Mouse (Mus musculus) gastrocnemius, postnatal 25 days (tissue): ENCODE results near the gene Neurl4. TPM values are rescaled to one million over a fixed set of nuclear protein-coding genes. Genes with fewer than 3 reads are reported as not detected.
"Not testable (repeated sequence)": the region's sequence is repeated elsewhere in the genome, so short reads cannot be mapped to it uniquely, and the experiment has no call there.

Experiments used
- DNase-seq: peaks from one replicate; pipeline ENCODE4 v3.0.0; 2022
- long read RNA-seq, 2 experiments: library from polyadenylated mRNA; stranded (forward); transcript quantifications; one replicate each; pipeline ENCODE4 v2.0.0; 2021
- total RNA-seq, 2 experiments: library from RNA; stranded (reverse); gene quantifications; 1 replicate in 1 of 2; 2 replicates in 1 of 2; pipeline ENCODE4 v1.2.3; 2021

Neurl4 gene
- 10 to 100 TPM; 25.4 to 26.0 TPM for total RNA-seq
- long read RNA-seq, experiment 1, partial matches to known transcripts: 1 of 48 reads
- long read RNA-seq, experiment 1, other reads (novel, unspliced or antisense): 47 of 48 reads
- long read RNA-seq, experiment 2, partial matches to known transcripts: 38 of 38 reads
- long read RNA-seq, experiment 2, other reads (novel, unspliced or antisense): 0 of 38 reads

DNA sequence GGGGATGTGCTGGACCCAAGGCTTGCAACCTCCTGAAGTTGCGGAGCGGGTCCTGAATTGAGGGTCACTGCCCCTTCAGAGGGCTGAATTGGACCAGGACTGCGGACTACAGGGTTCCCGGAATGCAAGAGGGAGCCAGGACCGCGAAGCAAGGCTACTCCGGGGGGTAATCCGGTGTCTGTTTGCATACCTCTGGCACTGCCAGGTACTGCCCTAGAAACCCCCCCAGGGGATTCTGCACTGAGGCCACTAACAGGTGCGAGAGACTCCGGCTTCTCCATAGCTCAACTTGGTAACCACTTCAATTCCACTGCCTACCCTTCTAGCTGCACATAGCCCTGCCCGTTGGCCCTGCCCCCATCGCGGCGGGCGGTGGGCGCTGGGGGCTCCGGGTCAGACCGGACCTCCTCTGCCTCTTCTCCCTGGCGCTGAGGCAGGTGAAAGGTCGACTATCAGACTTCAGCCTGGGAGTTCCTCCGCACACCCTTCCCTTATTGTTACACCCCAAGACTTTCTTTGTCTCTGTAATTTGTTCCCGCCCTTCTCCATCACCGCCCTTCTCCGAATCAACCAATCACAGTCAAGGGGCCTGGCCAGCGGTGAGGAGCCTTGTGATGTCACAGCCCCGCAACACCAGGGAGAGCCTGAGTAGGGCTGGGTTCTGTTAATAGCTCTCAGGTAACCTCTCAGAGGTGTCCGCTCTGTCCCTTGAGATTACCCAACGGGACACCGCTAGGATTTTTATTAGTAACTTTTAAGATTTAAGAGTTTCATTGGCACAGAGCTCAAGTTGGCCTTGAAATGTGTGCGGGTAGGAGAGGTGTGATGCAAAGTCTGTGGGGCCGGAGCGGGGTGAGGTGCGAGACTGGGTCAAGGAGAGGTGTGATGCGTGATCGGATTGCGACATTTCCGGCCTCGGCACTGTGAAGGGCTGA lies at the start of gene Neurl4, which contains the start of gene 2810408A11Rik:
TSS of gene Neurl4 (plus strand) at position 602 of the 935 bp plus-strand sequence.
TSS of gene 2810408A11Rik (minus strand) at position 517 of the 935 bp plus-strand sequence.
- peak; percentile 88 for DNase-seq

GRCm38 (mm10) chr11:69853994-69854393 lies 46.9 kb upstream of the Neurl4 start:
- DNase-seq: no peak

- no peak for DNase-seq
Measured at GRCm38 (mm10) chr11:69854680-69855079, 46.2 kb upstream of the Neurl4 start.

- DNase-seq: no peak
Measured at GRCm38 (mm10) chr11:69855347-69855746, 45.5 kb upstream of the Neurl4 start.

DNA sequence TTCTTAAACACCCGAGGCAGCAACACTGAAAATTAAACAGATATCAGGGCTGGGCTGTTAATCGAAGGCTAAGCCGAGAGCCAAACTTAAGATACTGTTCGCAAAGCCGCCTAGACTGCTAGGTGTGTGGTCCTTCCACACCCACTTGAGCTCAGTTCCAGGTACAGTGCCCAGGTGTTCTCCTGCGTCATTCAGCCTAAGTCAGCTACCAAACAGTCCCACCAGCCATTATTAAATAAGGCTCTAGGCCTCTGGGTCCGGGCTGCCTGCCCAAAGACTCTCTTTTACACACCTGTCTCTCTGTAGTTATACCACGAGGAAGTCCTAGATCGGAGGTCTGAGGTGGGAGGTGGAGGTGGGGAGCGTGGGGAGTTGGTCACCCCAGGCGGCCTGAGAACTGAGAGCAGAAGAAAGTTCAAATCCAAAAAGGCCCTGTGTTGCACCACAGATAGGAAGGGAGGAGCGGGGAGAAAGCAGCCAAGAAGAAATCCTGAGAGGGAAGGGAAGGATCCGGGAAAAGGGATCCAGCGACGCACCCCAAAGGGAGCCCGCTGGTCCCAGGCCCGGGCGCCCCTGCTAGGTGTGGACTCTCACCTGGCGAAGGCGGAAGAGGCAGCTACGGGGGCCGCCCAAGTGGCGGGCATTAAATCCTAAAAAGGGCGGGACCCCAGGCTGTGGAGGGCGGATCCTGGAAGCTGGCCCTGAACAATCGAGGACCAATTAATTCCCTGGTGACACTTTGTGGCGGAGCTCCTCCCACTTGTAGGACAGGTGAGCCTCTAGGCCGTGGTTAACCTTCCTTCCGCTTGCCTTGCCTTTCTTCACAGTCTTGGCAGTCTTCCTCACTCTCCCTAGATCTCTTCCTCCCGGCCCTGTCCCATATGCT lies 42.5 kb upstream of the Neurl4 start, which contains the start of gene Tnk1:
TSS of gene Tnk1 (minus strand) at position 618 of the 886 bp plus-strand sequence.
- no peak for DNase-seq

GRCm38 (mm10) chr11:69863729-69864128 lies 37.1 kb upstream of the Neurl4 start:
- DNase-seq: not testable (repeated sequence)

DNA sequence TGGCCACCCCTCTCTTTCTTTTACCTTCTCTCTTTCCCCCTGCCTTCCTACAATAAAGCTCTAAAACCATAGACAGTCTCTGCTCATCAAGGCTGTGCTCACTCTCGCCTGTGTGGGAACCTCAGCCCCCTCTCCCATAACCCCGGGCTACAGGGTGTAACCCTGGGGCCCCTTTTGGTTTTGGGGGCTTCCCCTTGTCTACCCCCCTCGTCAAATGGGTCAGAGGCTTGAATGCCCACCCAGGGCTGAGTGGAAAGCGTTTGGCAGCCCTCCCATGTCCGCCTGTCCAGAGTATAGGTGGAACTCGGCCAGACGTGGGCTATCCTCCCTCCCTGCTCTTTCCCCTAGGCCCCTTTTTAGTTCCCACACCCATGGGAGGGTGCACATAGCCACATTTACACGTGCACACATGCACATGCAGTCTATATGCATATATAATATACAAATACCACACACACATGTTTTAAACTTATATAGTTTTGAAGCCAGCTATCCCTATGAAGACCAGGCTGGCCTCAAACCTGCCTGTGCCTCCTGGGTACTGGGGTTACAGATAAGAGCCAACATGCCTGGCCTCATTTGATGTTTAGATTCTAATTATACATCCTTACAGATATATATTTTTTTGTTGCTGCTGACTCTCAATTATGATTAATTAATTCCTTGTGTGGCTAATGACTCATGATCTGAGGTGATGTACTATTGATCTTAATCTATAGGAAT lies 36.6 kb upstream of the Neurl4 start:
- no peak for DNase-seq

DNA sequence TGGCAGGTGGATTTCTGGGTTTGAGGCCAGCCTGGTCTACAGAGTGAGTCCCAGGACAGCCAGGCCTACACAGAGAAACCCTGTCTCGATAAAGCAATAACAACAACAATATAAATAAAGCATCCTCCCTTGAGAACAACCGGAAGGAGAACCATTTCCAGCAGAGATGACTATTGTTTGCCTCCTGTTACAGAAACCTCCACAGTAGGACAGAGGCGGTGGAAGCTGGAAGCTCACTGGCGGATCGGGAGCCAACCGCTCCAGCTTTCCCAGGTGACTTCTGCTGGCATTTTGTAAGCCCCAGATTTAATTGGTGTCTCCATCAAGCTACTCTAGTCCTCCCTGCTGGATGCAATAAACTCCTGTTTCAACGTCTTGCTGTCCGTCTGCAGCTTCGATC lies 35.3 kb upstream of the Neurl4 start:
- no peak for DNase-seq

DNA sequence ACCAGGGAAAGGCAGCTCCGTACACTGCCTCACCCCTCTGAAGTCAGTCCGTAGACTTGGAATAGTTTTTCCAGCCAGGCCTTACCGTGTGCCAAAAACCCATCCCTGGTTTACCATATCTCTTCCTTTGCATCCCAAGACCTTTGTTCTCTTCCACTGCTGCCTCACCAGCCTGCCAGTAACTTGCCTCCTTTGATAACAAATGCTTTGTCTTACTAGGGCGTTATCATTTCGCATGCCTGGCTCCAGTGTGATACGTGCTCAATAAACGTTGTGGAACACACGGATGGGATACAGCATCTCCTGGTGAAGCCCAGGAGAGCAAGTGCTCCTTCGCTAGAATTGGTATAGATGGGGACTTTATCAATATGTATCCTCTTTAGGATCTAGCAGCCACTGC lies 33.5 kb upstream of the Neurl4 start:
- no peak for DNase-seq

- no peak for DNase-seq
Measured at GRCm38 (mm10) chr11:69870289-69871069, 30.4 kb upstream of the Neurl4 start.

GRCm38 (mm10) chr11:69871822-69872221 lies 29.1 kb upstream of the Neurl4 start:
- no peak for DNase-seq

DNA sequence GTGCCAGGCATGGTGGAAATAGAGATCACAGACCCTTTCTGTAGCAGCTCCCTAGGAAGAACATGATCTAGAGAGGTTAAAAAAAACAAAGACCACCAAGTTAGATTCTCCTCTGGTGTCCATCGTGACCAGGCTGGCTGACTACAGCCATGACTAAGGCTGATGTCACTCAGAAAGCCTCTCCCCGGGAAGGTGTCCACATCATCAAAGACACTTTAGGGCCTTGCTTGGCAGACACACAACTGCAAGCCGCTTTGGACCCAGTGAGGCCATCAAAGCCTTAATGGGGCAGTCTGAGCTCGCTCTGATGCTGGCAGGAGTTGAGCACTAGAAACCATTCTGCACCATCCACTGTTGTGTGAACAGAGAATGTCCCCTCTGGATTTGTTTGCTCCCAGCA lies 28.4 kb upstream of the Neurl4 start:
- DNase-seq: no peak

DNA sequence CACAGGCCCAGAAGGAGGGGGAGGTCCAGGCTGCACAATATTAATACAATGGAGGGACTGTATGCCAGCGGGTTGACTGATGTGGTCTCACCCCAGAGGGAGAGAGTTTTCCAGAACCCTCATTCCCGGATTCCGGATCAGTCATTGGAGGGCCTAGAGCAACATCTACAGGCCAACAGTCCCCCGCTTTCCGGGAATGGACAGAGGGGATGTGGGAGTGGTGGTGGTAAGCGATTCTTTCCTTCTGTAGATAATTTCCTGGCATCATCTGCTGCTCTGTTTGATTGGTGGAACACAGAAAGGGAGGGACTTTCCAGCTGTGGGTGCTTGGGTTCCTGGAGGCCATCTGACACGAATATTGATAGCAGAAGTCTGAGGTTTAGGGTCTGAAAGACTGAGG lies 24.7 kb upstream of the Neurl4 start:
- no peak for DNase-seq

GRCm38 (mm10) chr11:69876867-69877266 lies 24.0 kb upstream of the Neurl4 start:
- peak; percentile 78 for DNase-seq

DNA sequence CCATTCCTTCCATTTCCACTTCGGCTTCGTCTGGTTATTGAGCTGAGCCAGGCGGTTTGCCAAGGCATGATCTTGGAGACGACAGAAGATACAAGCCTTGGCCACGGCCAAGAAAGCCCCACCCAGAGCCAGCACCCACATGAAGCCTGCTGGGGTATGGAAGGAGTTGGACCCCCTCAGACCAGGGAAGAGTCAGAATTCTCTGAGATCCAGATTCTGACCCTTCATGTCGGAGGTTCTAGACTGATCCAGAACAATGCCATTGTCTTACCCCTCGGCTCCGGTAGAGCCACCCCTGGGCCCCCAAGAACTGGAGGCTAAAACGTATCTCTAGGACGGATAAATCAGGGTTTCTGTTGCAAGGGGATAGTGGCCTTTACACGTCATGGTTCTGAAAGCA lies 23.0 kb upstream of the Neurl4 start, which contains the start of gene Tmem95:
TSS of gene Tmem95 (minus strand) at position 141 of the 400 bp plus-strand sequence.
- DNase-seq: no peak

- DNase-seq: no peak
Measured at GRCm38 (mm10) chr11:69878399-69878798, 22.5 kb upstream of the Neurl4 start.

DNA sequence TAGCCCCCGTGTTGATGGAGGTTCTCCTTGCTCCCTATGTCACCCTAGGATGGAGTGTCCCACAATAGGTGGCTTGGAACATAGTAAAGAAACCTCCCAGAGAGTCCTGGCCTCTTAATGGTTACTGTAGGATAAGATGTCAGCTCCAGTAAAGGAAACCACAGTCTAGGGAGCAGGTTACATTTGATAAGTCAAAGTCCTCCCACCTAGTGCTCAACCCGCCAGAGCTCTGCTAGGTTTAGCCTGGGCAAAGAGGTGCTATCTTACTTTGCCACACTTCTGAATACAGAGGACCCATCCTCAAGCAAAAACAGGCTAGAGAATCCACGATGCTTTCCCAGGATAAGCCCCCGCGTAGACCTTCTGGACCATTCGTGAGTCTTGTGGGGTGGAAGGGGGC lies 21.9 kb upstream of the Neurl4 start:
- DNase-seq: no peak

DNA sequence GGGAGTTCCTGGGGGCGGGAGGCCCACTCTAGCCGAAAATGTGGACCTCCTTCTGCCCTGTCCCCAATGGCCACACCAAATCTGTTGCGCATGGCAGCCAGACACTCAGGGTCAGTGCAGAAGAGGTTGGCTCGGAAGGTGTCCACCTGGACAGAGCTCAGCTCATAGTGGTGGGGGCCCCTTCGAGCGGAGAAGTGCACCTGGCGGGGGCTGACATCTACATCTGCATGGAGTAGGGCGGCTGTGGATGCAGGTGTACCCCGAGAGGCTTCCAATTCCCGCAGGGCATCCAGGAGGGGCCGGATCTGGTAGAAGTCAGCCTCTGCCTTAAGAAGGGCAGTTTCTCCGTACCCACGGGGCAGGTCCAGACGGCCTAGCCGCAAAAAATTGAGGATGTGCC lies 21.2 kb upstream of the Neurl4 start:
- DNase-seq: no peak

GRCm38 (mm10) chr11:69880506-69880852 lies 20.4 kb upstream of the Neurl4 start:
- DNase-seq: no peak

- peak; percentile 95 for DNase-seq
Measured at GRCm38 (mm10) chr11:69880853-69881603, 19.8 kb upstream of the Neurl4 start, which contains the start of gene Kctd11. Kctd11 (minus strand) TSS chr11:69881406.
